Mouse (Mus musculus) adrenal gland, postnatal 10 days (tissue): ENCODE measurements around the gene Vps26c. TPM values are rescaled to one million over a fixed set of nuclear protein-coding genes. Genes with fewer than 3 reads are reported as not detected.

Experiments
- DNase-seq: peaks from one replicate; pipeline ENCODE4 v3.0.0; 2021; ENCODE audit warnings: mixed read lengths
- total RNA-seq, 2 experiments: library from RNA; stranded (reverse); gene quantifications; 2 replicates each; pipeline ENCODE4 v1.2.3; 2021

Gene Vps26c
- total RNA-seq, 2 experiments from 2014 or later: 40.8 to 52.8 TPM

GRCm38 (mm10) chr16:94545781-94546562, 19.3 kb upstream of the Vps26c start:
- DNase-seq: no peak

- peak; percentile 53 for DNase-seq
These were observed 18.0 kb upstream of the Vps26c start for GRCm38 (mm10) chr16:94544540-94545105.

- DNase-seq: no peak
These were observed 16.3 kb upstream of the Vps26c start for GRCm38 (mm10) chr16:94542898-94543297.

- DNase-seq: no peak
These were observed 13.5 kb upstream of the Vps26c start for GRCm38 (mm10) chr16:94540140-94540539.

- DNase-seq: peak; percentile 56
These were observed 10.5 kb upstream of the Vps26c start for GRCm38 (mm10) chr16:94537159-94537527.

- DNase-seq: peak; percentile 53
These were observed 10.0 kb upstream of the Vps26c start for GRCm38 (mm10) chr16:94536417-94537158.

- DNase-seq: no peak
These were observed 9.1 kb upstream of the Vps26c start for GRCm38 (mm10) chr16:94535716-94536115.

- DNase-seq: no peak
These were observed 7.0 kb upstream of the Vps26c start for GRCm38 (mm10) chr16:94533679-94534078.

GRCm38 (mm10) chr16:94531268-94531667, 4.6 kb upstream of the Vps26c start:
- no peak for DNase-seq

GRCm38 (mm10) chr16:94527546-94527945, 916 bp upstream of the Vps26c start:
- DNase-seq: no peak

GRCm38 (mm10) chr16:94527152-94527534, 513 bp upstream of the Vps26c start:
- DNase-seq: no peak

GRCm38 (mm10) chr16:94525955-94526343, 681 bp downstream of the Vps26c start:
- DNase-seq: no peak

GRCm38 (mm10) chr16:94524691-94525090, 1.9 kb downstream of the Vps26c start:
- no peak for DNase-seq

GRCm38 (mm10) chr16:94523594-94524377, 2.8 kb downstream of the Vps26c start:
- DNase-seq: peak; percentile 48

- peak; percentile 29 for DNase-seq
These were observed 7.6 kb downstream of the Vps26c start for GRCm38 (mm10) chr16:94519028-94519427.

GRCm38 (mm10) chr16:94517606-94518005, 9.0 kb downstream of the Vps26c start:
- no peak for DNase-seq

- no peak for DNase-seq
These were observed 16.6 kb downstream of the Vps26c start for GRCm38 (mm10) chr16:94509983-94510382.

- DNase-seq: no peak
These were observed 17.9 kb downstream of the Vps26c start for GRCm38 (mm10) chr16:94508769-94509168.

GRCm38 (mm10) chr16:94507071-94507470, 19.6 kb downstream of the Vps26c start:
- DNase-seq: no peak

GRCm38 (mm10) chr16:94504192-94504591, 22.4 kb downstream of the Vps26c start:
- no peak for DNase-seq

- peak; percentile 68 for DNase-seq
These were observed 28.7 kb downstream of the Vps26c start for GRCm38 (mm10) chr16:94497911-94498310.

- DNase-seq: peak; percentile 49
These were observed 29.5 kb downstream of the Vps26c start for GRCm38 (mm10) chr16:94497176-94497575.
